Mouse (Mus musculus) naive thymus-derived CD4-positive, alpha-beta T cell, adult 2 months (primary cell): ENCODE measurements at regions not wholly inside any gene's neighbourhood (a gene's known extent, or its start where the extent isn't known, plus 50 kb on each side); places are given as distances from the start of the nearest gene placed in this dataset.

Source experiments
- DNase-seq: peaks from one replicate; pipeline ENCODE4 v3.0.0-alpha.2; 2011; ENCODE audit warnings: low read depth

DNA sequence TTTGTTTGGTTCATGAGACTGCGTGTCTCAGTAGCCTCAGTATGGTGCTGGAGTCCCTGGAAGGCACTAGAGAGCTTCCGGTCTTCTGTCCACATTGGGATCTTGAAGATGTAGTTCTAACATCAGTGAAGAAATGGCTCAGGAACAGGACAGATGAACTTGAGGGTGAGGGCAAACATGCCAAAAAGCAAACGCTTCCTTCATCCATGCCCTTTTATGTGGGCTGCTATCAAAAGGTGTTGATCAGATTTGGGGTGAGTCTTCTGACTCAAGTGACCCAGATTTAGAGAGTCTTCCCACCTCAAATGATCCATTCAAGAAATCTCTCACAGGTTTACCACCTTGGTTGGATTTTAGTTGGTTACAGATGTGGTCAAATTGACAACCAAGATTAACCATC is 304.1 kb upstream of the Klf3 start:
- DNase-seq, result peak; percentile 60

DNA sequence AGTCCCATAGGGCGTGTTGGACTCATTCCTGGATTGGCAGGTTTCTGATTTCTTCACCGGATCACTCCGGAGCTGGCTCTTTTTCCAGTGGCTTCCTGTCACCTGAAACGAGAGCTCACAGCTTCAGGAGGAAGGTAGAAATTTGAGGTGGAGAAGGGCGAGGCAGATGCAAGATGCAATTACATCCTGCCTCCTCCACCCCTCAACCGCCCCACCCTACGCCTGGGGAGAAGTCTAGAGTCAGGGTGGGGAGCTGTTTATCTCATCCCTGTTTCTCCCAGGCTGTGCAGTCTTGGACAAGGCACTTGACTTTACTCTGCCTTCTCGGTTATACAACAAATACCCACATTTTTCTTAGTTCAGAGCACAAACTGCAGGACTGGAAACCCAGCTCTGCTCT is 302.8 kb upstream of the Klf3 start:
- DNase-seq, result peak; percentile 54

DNA sequence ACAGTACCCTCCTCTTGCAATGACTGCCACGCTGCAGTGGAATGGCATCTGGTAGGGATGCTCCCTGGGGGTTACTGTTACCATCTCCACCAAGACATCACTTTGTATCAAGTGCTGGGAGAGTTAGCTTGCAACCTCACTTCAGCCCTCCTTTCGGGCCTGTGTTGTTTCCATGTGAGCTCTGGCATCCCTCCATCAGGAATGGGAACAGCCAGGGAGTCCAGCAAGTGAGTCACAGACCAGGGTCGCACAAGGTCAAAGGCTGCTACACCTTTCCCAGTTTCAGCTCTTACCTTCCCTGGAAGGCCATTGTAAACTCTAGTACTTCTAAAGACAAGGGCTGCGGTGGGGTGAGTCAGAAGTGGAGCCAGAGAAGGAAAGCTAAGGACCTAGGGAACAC is 302.3 kb upstream of the Klf3 start:
- no peak for DNase-seq

DNA sequence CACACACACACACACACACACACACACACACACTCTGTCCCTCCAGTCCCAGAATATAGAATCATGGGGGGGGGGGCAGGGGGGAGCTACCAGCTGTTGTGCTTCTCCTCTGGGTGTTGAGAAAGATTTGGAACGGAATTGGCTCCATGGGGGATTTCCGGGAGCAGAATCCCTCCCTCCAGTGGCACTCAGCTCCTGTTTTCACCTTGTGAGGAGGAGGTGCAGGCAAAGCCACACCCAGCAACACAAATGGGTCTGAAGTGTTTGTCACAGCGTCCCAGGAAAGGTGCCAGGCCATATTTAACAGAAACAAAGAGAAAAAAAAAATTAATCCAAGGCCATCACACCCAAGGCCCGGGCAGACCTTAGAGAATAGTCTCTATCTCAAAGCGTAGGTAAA is 301.4 kb upstream of the Klf3 start:
- DNase-seq, result no peak

DNA sequence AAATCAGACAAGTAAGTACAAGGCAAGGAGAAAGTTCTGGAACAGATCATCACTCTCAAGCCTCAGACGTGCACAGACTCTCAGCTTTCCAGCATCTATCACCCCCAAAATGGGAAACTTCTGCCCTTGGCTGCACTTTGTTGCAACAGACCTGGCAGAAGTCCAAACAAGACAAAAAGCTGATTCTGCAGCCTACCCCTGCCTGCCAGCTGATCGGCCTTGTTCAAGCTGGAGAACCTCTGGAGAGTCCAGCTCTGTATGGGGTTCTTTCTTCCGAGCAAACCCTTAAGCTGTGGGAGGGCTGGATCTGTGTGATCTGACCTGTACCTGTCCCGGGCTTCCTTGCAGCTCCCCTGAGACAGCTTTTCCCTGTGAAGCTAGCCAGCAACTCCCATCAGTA is 299.7 kb upstream of the Klf3 start:
- no peak for DNase-seq

DNA sequence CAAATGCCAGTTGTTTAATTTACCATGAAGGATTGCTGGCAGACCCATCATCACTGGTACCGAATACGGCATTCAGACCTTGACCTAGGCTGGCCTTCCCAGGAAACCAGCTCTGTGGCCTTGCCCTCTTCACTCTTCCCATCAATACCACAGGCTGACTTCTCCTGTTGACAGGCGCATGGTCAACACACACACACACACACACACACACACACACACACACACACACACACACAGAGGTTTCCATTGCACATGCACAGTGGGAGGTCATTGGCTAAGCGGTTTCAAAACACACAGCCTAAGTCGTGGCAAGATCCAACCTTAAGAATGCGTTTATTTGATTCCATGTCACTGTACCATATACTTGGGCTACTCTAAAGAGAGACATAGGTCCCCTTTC is 298.7 kb upstream of the Klf3 start:
- peak; percentile 44 for DNase-seq

DNA sequence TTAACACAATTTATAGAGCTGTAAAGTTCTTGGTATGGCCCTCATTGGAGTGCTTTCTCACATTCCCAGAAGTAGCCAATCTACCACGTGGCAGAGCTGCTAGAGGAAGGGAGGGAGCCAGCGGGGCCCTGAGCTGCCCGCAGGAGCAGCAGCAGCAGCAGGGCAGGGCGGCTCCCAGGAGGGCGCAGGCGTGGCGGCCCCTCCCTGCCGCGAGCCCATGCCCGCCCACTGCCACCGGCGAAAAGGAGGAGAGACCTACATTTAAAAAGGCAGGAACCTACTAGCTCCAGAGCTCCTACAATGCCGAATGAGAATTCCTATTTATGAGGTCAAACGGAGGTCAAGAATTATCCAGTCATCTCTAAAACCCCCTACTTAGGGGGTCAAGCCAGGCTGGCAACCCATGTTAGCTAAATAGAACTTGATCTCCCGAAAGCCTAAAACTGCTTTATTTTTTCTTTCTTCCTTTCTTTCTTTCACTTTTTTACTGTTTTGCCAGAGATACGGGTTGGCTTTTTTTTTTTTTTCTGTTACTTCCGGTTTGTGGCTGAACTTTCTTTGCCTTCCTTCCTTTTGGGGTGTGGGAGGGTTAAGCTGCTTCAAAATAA is 297.9 kb upstream of the Klf3 start:
- peak; percentile 76 for DNase-seq

DNA sequence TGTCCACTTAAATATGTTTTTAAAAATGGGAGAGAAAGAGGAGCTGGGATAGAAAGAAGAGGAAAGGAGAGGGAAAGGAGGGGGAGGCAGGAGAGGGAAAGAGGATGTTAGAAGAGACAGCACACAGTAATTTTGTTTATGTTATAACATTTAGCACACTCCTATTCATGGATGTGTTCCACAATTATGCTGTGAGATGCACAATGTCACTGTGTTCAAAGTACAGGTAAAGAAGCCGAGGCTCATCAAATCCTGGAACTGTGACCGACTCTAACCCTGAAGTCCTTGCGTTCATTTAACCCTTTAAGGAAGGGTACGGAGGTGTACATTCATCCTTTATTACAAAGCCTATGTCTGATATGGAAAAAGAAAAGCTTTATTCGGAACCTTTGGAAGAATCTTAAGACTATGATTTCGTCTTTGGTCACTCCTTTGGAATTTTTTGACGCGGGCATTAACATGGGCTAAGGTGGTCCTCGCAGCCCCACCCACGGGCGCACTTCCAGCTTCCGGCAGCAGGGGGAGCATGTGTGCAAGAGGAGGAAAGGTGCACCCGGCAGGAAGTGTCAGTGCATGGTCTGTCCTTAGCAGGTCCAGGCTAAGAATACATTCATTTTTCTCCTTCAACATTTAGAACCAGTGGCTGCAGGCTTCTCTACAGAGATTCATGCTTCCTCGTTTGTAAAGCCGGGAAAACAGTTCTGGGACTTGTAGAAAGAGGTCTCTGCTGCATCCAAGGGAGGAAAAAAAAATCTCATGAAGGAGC is 297.2 kb upstream of the Klf3 start:
- peak; percentile 85 for DNase-seq

DNA sequence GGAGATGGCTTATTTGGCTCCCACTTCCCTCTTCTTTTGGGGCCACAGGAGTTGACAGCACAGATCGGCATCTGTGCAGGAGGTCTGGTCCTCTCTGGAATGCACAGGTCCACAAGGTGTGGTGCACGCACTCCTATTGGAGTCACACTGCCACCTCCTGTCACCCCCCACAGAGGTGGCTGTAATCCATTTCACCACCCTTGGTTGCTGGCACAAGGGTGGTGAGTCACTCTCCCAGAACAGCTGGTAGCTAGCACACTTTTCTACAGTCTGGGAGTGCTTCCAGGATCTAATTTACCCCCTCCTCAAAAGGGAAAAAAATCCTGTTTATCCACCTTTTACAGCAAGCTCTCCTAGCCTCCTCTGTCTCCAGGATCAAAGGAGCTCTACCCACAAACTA is 294.6 kb upstream of the Klf3 start:
- no peak for DNase-seq

DNA sequence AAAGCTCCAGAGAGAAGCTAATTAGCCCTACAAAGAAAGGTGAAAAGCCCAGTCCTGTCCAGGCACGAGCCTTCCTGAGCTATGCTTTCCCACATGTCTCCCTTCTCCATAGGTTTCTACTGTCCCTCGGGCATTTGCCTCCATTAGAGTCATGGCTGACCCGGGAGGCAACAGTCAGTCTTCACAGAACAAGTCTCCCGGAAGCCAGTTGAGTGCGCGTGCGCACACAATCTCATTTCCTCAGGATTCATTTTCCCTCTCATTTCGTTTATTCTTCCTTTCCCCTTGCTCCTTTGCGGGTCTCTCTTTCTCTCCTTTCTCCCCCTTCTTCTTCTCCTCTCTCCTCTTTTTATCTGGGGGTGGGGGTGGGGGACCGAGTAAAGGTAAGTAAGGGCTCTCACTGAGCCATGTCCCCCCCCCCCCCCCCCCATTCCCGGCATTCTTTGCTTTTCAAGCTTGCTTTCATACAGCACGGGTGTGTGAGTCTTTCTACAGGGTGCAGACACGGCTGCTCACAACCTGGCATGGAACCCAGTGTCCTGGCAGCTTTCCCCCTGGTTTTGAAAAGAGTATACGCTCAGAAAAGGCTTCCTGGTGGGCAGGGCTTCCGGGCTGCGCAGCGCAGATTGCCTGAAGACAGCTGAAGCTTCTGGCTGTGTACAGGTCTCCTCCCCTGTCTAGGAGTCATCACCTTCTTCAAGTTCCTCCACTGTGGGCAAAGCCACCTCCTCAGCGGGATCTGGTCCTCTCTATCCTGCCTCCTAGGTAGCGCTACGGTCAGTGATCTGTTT is 289.8 kb upstream of the Klf3 start:
- DNase-seq, result no peak

DNA sequence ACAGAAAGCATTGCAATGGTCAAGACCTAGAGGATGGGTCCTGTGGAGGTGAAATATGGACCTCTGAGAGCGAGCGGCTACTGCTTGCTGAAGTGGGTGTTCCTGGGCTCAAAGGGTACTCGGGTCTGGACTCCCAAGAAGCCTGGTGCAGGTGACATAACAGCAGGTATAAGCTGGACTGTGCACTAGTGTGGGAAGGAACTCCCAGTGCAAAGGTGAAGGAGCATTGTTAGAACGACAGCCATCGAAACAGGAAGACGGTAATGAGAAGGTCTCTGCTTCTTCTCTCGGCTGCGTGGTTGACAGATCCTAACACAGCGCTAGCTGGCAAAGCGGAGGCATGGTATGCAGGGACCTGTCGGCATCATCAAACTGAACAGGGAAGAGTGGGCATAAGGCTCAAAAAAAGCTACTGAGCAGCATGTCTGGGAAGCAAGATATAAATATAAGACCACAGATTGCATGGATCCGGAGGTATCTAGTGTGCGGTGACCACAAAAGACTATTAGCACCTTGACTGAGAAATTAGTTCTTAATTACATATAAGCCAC is 287.0 kb upstream of the Klf3 start:
- no peak for DNase-seq

DNA sequence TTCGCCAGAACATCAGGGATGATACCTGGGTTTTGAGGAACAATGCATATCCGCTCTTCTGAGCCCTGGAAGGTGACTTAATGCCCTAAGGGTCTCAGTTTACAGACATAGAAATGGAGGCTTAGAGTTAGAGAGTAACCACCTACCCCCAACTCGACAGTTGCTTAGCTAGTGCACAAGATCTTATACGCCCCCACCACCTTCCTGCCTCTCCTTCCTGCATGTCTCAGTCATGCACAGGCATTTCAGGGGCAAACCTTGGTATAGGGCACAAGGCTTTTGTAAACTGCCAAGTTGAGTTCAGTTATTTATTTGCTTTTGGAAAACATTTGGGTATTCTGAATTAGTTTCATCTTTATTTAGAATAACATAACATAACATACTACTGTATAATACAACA is 285.9 kb upstream of the Klf3 start:
- DNase-seq, result no peak

DNA sequence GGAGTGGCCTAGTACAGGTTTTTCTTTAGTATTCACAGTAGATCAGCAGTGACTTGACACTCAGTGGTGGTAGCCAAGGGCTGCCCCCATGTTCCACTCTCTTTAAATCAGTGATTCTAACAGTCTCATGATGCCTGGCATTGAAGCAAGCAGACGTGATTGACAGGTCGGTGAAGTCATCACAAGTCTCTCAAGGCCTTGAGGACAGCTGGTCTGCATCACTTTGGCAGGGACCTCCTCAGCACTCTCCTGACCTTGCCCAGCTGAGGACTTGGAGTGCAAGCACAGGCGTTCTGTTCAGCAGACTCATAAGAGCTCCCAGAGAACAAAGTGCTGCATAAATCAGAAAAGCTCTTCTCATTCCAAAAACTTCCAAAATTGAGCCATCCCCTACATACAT is 285.4 kb upstream of the Klf3 start:
- DNase-seq, result no peak

DNA sequence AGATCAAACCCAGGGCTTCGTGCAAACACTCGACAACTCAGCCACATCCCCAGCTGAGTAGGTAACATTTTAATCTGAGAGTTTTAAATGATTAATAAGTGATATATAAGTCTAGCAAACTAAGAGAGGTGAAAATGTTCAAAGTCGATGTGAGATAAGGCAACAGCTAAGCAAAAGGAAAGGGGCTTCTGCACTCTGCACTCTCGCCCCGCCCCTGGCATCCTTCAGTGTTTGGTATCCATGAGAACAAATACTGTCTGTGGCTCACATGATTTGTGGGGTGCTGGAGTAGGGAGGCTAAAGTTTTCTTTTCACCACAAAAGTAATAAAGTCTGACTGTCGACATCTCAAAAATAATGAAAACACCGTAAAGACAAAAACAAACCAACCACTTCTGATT is 284.2 kb upstream of the Klf3 start:
- peak; percentile 72 for DNase-seq

DNA sequence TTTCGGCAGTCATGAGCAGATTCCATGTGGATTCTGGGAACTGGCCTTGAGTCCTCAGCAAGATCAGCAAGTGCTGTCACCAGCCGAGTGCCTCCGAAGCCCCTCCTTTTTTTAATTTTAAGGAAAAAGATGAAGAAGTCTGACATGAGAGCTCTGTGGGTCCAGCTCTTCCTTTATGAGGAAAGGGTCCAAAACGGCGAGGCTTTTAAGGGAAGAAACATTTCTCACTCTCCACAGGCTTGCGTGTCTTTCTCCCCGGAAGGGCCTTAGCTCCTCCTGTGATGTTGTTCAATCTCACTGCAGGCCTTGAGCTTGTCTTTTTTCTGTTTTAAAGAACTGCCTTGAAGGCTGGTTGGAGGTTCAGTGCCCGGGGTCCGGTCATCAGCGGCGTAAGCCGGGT is 283.5 kb upstream of the Klf3 start:
- no peak for DNase-seq

DNA sequence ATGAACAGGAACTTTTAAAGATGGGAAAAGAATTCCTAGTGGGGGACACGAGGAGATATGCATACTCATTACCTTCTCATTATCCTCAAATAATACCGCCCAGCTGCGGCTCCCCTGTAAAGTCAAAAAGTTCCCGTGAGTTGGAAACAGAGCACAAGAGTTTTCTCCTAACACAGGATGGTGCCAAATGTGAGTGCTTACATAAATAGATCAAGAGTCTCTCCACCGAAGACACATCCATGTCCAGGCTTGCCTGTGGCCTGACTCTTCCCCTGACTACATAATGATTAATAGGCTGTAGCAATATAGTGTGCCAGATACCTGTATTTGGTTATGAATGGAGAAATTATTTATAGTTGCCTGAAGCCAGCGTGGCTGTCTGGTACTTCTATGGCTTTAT is 281.8 kb upstream of the Klf3 start:
- no peak for DNase-seq

DNA sequence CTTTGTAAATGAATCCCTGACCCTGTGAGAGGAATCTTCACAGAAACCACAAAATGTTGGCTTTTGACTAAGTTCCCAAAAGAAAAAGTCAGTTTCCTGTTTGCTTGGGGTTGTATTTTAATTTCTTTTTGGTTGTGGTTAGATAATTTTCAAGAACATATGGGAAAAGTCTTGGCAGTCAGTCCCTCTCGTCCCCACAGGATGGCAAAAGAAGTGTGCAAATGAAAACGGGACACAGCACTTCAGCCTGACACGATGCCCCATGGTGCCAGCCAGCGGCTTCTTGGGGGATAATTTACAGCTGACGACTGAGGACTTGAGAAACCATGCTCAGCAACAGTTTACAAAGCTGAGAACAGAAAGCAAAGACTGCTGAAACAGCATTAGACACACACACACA is 281.2 kb upstream of the Klf3 start:
- no peak for DNase-seq

DNA sequence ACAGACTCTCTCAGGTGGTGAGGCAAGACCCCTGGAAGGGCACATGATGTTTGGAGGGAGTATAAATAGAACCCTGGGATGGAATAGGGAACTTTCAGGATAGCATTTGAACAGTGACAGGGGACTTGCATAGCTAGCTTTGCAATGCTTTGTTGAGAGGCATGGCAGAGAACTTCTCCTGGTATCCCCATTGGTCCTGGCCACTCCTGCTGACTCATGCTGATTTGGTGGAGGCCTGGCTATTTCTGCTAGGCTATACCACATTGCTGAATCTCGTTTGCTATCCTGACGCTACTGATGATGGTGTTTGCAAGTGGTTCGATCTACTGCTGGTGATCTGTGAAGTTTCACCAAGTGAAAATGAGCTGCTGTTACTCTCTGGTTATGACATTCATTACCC is 276.7 kb upstream of the Klf3 start:
- DNase-seq, result no peak

DNA sequence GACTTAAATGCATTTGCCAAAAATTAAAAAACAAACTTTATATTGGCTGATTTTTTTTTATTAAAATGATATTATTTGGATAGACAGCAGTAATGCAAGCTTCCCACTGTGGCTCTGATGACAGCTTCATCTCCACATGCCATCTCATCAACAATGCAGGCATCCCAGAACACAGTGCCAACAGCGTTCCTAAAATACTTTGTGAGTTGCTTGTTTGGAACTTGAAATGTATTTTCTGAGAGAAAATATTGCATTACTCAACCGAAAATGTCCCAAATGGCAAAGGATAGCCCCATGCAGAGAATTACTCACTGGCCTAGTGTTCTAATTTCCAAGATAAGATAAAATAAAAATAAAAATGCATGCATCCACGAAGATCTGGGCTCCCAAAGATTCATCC is 275.2 kb upstream of the Klf3 start:
- no peak for DNase-seq

DNA sequence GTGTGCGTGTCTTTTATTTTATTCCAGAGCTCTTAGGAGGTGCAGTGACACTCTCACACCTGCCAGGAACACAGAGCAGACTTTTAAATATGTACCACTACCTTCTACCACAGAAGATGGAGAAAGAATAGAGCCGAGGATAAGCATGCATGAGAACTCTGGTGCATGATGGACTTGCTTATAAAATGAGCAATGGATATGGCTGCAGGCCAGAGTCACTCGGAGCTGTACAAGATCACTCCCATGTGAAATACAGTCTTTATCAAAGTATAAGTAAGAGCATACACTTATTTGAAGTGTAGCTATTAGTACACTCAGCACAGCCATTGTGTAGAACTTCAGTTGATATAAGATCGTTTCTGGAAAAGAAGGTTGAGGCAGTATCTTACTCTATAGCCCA is 268.8 kb upstream of the Klf3 start:
- no peak for DNase-seq

DNA sequence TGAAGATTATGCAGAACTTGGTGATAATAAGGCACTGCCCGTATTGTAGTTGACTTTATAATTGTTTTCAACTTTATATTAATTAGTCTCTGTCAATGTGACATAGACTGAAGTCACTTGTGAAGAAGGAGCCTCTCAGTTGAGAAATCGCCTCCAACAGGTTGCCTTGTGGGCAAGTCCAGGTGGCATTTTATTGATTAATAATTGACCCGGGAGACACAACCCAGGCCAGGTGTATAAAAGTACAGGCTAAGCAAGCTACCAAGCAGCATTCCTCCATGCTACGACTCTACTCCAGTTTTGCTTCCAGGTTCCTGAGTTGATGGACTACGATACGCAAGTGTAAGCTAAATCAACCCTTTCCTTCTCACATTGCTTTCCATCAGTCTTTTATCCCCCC is 268.2 kb upstream of the Klf3 start:
- DNase-seq, result no peak

DNA sequence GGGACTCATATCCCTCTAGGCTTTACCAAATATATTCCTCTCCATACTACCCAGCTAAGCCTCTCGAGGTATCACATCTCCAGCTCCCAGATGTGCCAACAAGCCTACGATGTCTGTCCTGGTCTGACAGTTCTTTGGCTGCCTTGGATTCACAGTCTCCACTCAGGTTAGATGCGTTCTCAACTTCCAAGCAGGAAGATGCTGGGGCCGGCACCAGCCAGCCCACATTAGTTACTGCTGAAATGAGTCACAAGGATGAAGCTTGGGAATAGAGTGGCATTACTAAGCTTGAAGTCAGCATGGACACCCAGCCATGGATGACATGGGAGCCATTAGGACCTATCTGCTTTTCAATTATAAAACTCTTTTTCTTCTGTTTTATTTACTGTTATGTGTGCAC is 267.6 kb upstream of the Klf3 start:
- DNase-seq, result no peak
